Mouse (Mus musculus) heart, postnatal 0 days (tissue): Measurements from ENCODE around the gene Rora. TPM values are rescaled to one million over a fixed set of nuclear protein-coding genes. Genes with fewer than 3 reads are reported as not detected.

Experiments used
- ATAC-seq: fragments of 200-750 bp; cut with Nextera tagmentation; 2 replicates; pipeline ENCODE4 v1.8.0; 2017; ENCODE audit warnings: low read depth, moderate number of reproducible peaks, moderate library complexity; ENCODE audit not compliant: insufficient read depth
- DNase-seq: peaks from one replicate; pipeline ENCODE4 v3.0.0-alpha.2; 2016; ENCODE audit warnings: low spot score
- H3K27ac ChIP-seq: fragments of 300-500 bp; sonication (generic); 2 replicates; pipeline ENCODE4 v1.5.1; 2014; ENCODE audit warnings: low read depth, mild to moderate bottlenecking
- H3K27me3 ChIP-seq: fragments of 300-500 bp; sonication (generic); 2 replicates; pipeline ENCODE4 v1.6.1; 2014; ENCODE audit warnings: low read length, mixed read lengths; ENCODE audit not compliant: control insufficient read depth, insufficient read depth
- H3K36me3 ChIP-seq: fragments of 300-500 bp; sonication (generic); replicated peaks from 2 replicates; pipeline ENCODE4 v1.6.1; 2014; ENCODE audit warnings: low read length, mixed read lengths; ENCODE audit not compliant: control insufficient read depth, insufficient read depth
- H3K4me1 ChIP-seq: fragments of 300-500 bp; sonication (generic); 2 replicates; pipeline ENCODE4 v1.6.1; 2014; ENCODE audit warnings: antibody characterized with exemption; ENCODE audit not compliant: control insufficient read depth, insufficient read depth
- H3K4me2 ChIP-seq: fragments of 300-500 bp; sonication (generic); 2 replicates; pipeline ENCODE4 v1.6.1; 2014; ENCODE audit warnings: low read depth, mild to moderate bottlenecking, low read length, moderate library complexity
- H3K4me3 ChIP-seq: fragments of 300-500 bp; sonication (generic); 2 replicates; pipeline ENCODE4 v1.5.1; 2014; ENCODE audit warnings: low read depth, low read length
- H3K9ac ChIP-seq: fragments of 300-500 bp; sonication (generic); replicated peaks from 2 replicates; pipeline ENCODE4 v1.6.1; 2014; ENCODE audit warnings: low read depth, low read length, mixed read lengths
- H3K9me3 ChIP-seq: fragments of 300-500 bp; sonication (generic); replicated peaks from 2 replicates; pipeline ENCODE4 v1.6.1; 2016; ENCODE audit warnings: low read length; ENCODE audit not compliant: control insufficient read depth
- CTCF ChIP-seq: IDR thresholded peaks from 2 replicates; pipeline ENCODE4 v1.5.1; 2016; ENCODE audit warnings: antibody characterized with exemption, control low read depth, low read depth
- EP300 ChIP-seq: IDR thresholded peaks from 2 replicates; pipeline ENCODE4 v1.6.1; 2016; ENCODE audit warnings: antibody characterized with exemption, low read depth
- WGBS: fragments of 180-500 bp; shearing (Covaris S2); extraction: QIAGEN DNeasy Blood & Tissue Kit; methylation state at CpG from one replicate; pipeline ENCODE4 v1.1.7; 2014; 5-methylcytosine and 5-hydroxymethylcytosine counted together
- polyA plus RNA-seq: library from polyadenylated mRNA; unstranded; fragments of >200 nt; fragmentation: Nextera tagmentation; extraction: Ambion mirVana; gene quantifications from 2 replicates; pipeline ENCODE4 v1.2.1, GENCODE M21; 2015
- total RNA-seq: library from RNA; depleted of rRNA; stranded (reverse); fragments of >200 nt; gene quantifications from 2 replicates; pipeline ENCODE4 v1.2.3, GENCODE M21; 2014; ENCODE audit warnings: low replicate concordance

The Rora gene
- total and polyA plus RNA-seq, 2 experiments from 2014 or later: 7.9 to 9.8 TPM

- Histone ChIP-seq H3K4me3 (no peak overlapping the region), H3K4me2 (no peak overlapping the region), H3K9me3 (no peaks in the 10 kb centered on the region), H3K9ac (no peak overlapping the region), H3K27ac (no peak overlapping the region), H3K27me3 (0 out of 2 replicates have a peak, but pooled peaks cover 4% of the 10 kb centered on the region), H3K36me3 (no peaks in the 10 kb centered on the region), H3K4me1 (peaks cover 4% of the 10 kb centered on the region; the same call in 1 of the 2 replicates)
- WGBS: 86% methylated on average over 4 of the region's 4 CpGs
- DNase-seq (no peak), ATAC-seq (no peak)
- TF ChIP-seq EP300 (no peak), CTCF (no peak)
Observed at GRCm38 (mm10) chr9:68699856-68700255, 46.3 kb downstream of the Rora start.

GRCm38 (mm10) chr9:68707636-68708035 lies 54.0 kb downstream of the Rora start:
- Histone ChIP-seq H3K4me2 (no peak overlapping the region), H3K9ac (no peak overlapping the region), H3K27ac (no peak overlapping the region), H3K36me3 (no peaks in the 10 kb centered on the region), H3K4me1 (peaks cover 26% of the 10 kb centered on the region; the same call in 1 of the 2 replicates), H3K27me3 (no peaks in the 10 kb centered on the region), H3K9me3 (no peaks in the 10 kb centered on the region), H3K4me3 (no peak overlapping the region)
- 44% methylated on average over 5 of the region's 5 CpGs for WGBS
- ATAC-seq: no peak
- TF ChIP-seq CTCF (no peak), EP300 (no peak)
- DNase-seq: no peak

- TF ChIP-seq CTCF (no peak), EP300 (no peak)
- Histone ChIP-seq H3K9ac (no peak overlapping the region), H3K4me2 (no peak overlapping the region), H3K27me3 (no peaks in the 10 kb centered on the region), H3K4me3 (no peak overlapping the region), H3K27ac (no peak overlapping the region), H3K36me3 (no peaks in the 10 kb centered on the region), H3K4me1 (peaks cover 26% of the 10 kb centered on the region; the same call in 1 of the 2 replicates), H3K9me3 (no peaks in the 10 kb centered on the region)
- 66% methylated on average over 8 of the region's 8 CpGs for WGBS
- DNase-seq (no peak), ATAC-seq (no peak)
Observed at GRCm38 (mm10) chr9:68709232-68709631, 55.6 kb downstream of the Rora start.

DNA sequence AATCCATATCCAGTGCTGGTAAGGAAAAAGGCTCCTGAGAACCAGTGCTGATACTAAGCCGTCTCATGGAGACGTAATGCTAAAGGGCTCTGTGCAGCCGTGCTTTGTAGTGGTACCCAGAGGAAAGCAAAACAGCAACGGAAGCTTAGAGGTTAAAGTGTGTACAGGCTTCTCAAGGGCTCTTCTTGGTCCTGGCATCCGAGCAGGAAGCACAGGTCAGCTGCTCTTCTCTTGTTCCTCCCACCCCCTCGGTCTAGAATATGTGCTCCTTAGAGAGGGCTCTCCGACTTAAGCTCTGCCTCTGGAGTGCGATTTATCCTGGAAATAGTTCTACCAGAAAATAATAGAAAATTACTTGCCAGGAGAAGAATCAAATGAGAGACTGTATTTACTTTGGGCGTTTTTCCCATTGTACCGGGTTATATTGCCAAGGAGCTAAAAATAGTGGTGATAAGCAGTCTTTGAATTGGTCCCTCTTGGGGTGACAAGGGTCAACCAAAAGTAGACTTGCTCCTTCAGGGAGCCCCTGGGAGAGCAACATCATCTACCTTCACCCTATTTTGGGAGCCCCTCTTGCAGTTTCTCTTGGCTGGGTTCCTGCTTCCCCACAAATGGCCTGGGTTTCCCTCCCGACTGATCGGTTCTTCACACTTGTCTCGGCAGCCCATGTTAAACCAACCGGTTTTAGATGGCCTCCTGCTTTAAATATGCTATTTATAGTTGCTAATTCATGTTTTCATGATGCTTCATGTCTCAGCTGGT lies 57.5 kb downstream of the Rora start:
- Histone ChIP-seq H3K36me3 (no peaks in the 10 kb centered on the region), H3K9ac (no peak overlapping the region), H3K4me3 (no peak overlapping the region), H3K27me3 (no peaks in the 10 kb centered on the region), H3K4me1 (peaks cover 22% of the 10 kb centered on the region; the same call in 1 of the 2 replicates), H3K9me3 (no peaks in the 10 kb centered on the region), H3K27ac (no peak overlapping the region), H3K4me2 (peak overlapping the region; percentile 48)
- WGBS: 28% methylated on average over 14 of the region's 14 CpGs
- no peak for TF ChIP-seq CTCF
- no peak for DNase-seq
- no peak for ATAC-seq

DNA sequence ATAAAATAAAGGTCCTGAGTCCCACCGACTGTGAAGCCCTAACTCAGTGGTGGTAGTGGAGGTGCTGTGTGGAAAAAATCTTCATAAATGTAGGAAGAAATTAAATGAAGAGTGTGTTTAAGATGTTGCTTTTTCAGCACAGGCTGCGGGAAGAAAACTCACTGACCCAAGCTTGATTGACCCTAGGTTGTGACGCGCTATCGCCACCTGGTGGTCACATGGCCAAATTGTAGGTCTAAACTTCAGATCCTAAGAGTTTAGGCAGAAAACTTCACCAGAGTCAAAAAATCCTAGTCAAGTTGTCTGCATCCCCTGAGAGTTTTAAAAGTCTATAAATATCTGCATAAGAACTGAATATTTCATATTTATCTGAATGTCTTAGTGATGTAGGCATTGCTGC lies 63.4 kb downstream of the Rora start:
- no peak for TF ChIP-seq EP300
- peak; percentile 67 for TF ChIP-seq CTCF

DNA sequence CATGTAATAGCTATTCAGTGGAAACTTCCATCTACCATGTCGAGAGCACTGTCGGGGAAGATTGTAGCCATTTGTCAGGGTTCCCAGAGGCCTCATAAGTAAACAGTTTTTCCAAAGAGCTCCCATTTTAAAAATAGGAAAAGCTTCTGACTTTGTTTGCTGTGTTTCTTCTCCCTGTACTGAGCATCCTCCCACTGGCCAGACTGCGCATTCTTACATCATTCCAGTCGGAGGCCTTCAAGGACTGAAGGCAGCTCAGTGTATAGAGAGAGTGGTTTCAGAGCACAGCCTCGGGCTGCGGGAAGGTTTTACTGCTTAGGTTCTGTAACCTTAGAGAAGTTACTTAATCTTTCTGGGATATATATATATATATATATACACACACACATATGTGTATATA lies 64.8 kb downstream of the Rora start:
- 82% methylated on average over 6 of the region's 6 CpGs for WGBS
- Histone ChIP-seq H3K27ac (no peak overlapping the region), H3K9me3 (no peaks in the 10 kb centered on the region), H3K4me1 (no peaks in the 10 kb centered on the region), H3K27me3 (no peaks in the 10 kb centered on the region), H3K4me3 (no peak overlapping the region), H3K36me3 (no peaks in the 10 kb centered on the region), H3K4me2 (no peak overlapping the region), H3K9ac (no peak overlapping the region)
- ATAC-seq: no peak
- TF ChIP-seq CTCF (no peak), EP300 (no peak)
- no peak for DNase-seq

More for the DNA sequence above, 63.4 kb downstream of the Rora start:
- no peak overlapping the region for H3K4me2 ChIP-seq
- 0 out of 2 replicates have a peak, but pooled peaks cover under 1% of the 10 kb centered on the region for H3K4me1 ChIP-seq
- no peak overlapping the region for H3K27ac ChIP-seq
- WGBS: 9% methylated on average over 5 of the region's 5 CpGs
- H3K4me3 ChIP-seq: no peak overlapping the region
- H3K9me3 ChIP-seq: no peaks in the 10 kb centered on the region
- no peak overlapping the region for H3K9ac ChIP-seq
- H3K27me3 ChIP-seq: no peaks in the 10 kb centered on the region
- ATAC-seq (no peak), DNase-seq (no peak)
- H3K36me3 ChIP-seq: no peaks in the 10 kb centered on the region
